Mouse (Mus musculus) heart, postnatal 25 days (tissue): ENCODE data around the gene Spint2. TPM values are rescaled to one million over a fixed set of nuclear protein-coding genes. Genes with fewer than 3 reads are reported as not detected.

ENCODE experiments used
- DNase-seq: peaks from one replicate; pipeline ENCODE4 v3.0.0; 2022; ENCODE audit warnings: low spot score
- intact Hi-C: fragments of 180-260 bp; cut with DNase I; formaldehyde crosslinking; loops from one replicate; pipeline ENCODE4 v1.15.1; 2025
- total RNA-seq, 2 experiments: library from RNA; stranded (reverse); gene quantifications; 2 replicates each; pipeline ENCODE4 v1.2.3; 2021

The Spint2 gene
- total RNA-seq, 2 experiments from 2014 or later = 33.5 to 37.1 TPM

DNA sequence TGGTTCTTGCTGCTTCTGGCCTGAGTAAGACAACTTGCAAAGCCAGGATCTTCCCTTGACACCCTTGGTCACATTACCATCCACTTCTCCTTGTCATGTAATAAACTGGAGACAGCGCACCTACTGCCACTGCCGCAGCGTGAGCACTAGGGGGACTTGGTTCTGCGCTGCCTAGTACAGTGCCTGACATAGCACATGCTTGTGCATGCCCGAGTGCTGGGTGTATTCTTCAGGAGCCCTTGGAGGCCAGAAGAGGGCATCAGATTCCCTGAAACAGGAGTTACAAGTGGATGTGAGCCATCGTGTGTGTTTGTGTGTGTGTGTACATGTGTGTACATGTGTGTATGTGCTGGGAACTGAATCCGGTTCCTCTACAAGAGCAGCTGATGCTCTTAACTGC, 5.8 kb upstream of the Spint2 start:
- intact Hi-C loops = no loop called here
- DNase-seq = no peak

DNA sequence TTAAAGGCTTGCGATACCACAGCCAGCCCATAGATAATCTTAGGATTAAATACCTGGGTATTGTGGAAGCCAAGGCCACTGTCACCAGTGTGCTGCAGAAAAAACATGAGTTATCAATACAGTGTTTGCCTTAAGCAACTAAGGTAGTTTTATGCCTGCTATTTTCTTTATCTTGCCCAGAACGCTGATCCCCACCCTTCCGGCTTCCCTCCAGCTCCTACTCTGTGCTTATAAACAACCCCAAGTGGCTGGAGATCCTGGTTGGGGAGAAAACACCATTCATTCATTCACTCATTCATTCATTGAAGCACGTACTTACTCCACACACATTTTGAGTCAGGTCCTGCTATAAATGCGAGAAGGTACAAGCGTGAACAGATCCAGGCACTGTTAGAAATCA, 2.8 kb upstream of the Spint2 start:
- intact Hi-C loops = loop anchor here (5.0 kb wide), 1 partner anchor 37 kb away; the partner anchor contains the start of gene 2200002D01Rik
- no peak for DNase-seq

DNA sequence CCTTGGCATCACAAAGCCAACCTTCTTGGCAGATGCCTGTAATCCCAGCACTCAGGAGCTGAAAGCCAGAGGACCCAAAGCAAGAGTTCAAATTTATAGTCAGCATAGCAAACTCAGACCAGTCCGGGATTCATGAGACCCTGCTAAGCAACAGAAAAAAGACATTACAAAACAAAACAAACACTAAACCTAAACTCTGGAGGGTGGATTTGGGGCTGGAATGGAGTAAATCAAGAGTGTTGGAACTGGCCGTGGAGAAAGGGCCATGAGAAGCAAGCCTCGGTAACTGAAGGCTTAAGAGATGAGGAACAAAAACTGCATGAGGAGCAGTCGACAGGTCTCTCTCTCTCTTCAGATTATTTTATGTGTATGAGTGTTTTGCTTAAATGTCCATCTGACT, 2.2 kb upstream of the Spint2 start:
- intact Hi-C loops = loop anchor here (5.0 kb wide), 1 partner anchor 37 kb away; the partner anchor contains the start of gene 2200002D01Rik
- no peak for DNase-seq

DNA sequence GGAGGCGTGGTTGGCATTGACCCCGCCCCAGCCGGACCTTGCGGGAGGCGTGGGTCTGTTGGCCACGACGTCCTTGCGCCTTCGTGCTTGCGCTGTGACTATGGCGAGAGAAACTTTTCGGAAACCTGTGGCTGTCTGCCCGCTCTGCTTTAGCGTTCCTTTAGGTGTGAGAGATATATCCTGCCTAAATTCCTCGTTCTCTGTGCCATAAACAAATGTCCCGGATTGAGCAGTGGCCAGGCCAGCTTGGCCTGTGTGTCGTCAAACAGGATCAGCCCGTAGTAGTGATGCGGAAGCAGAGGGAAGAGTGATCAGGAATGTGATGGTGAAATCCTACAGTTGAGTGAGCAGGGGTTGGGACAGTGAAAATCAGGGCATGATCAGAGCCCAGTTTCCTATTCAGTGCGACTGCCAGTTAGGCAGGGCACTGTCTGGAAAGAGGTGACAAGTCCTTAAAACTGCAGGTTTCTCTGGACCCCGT, 402 bp upstream of the Spint2 start:
- intact Hi-C loops = loop anchor here (5.0 kb wide), 1 partner anchor 35 kb away; the partner anchor contains the start of gene 2200002D01Rik
- DNase-seq = no peak

DNA sequence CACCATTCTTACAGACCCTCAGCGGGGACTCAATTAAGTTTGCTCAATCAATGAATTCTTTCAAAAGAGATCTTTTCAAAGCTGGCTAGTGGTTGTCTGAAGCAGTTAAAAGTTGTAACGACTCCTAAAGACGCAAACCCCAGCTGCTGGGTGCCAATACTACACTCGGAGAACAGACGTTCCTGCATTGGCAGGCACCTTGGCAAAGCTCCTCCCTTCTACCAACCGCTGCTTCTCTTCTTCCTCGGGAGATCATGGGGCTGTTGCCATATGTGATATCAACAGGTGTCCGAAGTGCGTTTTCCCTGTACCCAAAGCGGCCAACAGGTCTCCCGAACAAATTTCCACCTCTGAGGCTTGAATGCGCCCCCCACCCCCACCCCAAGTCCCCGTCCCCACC, 911 bp downstream of the Spint2 start:
- intact Hi-C loops = loop anchor here (5.0 kb wide), 1 partner anchor 34 kb away; the partner anchor contains the start of gene 2200002D01Rik
- no peak for DNase-seq

DNA sequence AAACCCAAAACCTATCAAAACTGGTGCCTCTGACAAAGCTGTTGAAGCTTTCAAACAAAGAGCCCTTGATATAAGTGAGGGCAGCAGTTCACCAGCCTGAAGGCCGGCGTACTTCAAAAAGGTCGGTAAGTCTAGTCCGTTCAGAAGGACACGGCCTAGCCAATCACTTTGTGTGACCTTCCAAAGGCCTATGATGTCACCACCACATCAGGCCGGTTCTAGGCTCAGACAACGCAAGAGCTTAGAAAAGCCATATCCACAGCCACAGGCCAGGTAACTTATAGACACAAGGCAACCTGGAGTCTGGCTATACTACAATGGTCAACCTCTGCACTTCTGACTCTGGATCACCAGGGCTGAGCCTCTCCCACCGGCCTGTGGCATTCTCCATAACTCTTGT, 1.8 kb downstream of the Spint2 start:
- intact Hi-C loops = loop anchor here (5.0 kb wide), 1 partner anchor 33 kb away; the partner anchor contains the start of gene 2200002D01Rik
- no peak for DNase-seq

DNA sequence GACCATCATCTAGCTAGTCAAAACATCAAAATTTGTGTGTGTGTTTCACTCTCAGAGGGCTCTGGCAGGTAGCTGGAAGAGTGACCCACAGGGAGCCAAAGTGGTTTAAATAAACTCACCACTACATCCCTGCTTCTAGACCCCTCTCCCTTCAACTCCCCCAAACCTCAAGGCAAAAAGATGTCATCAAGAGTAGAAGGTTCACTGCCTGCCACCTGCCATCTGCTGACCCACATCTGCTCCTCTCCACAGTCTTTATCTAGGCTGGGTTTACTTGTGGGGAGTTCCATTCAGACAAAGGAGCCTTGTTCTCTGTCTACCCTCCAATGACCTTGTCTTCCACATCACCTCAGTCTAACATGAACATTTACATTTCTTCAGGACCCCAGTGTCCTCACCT, 2.5 kb downstream of the Spint2 start:
- intact Hi-C loops = no loop called here
- no peak for DNase-seq

DNA sequence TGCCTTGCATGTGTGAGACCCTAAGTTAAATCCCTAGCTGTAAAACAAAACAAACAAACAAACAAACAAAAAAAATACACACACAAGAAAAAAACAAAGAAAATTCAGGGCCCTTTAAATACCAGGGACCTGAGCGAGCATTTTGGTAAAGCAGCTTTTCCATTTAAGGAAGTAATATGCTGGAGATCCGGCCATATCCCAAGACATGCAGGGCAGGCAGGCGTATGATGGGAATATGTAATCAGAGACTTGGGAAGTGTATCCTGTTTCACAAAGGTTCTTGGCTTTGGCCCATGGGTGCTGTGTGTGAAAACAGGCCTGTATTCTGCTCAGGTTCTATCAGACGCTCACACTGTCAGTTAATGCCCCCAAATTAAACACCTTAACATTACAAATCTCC, 4.2 kb downstream of the Spint2 start:
- intact Hi-C loops = no loop called here
- no peak for DNase-seq

DNA sequence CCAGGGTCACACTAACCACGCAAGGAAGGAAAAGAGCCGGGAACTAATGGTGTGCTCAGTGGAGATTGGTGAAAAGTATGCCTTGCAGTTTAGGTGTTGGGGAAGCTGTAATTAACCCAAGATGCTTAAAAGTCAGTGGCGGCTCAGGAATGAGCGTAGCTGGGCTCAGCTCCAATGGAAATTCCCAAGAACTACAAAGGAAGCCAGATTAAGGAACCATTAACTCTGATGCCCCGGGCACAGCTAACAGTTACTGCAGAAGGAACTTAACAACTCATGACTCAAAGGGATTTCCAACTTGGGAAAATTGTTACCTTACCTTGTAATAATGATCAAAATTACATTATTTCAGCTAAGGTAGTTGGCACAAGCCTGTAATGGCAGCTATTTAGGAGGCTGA, 5.0 kb downstream of the Spint2 start:
- intact Hi-C loops = no loop called here
- DNase-seq = no peak

DNA sequence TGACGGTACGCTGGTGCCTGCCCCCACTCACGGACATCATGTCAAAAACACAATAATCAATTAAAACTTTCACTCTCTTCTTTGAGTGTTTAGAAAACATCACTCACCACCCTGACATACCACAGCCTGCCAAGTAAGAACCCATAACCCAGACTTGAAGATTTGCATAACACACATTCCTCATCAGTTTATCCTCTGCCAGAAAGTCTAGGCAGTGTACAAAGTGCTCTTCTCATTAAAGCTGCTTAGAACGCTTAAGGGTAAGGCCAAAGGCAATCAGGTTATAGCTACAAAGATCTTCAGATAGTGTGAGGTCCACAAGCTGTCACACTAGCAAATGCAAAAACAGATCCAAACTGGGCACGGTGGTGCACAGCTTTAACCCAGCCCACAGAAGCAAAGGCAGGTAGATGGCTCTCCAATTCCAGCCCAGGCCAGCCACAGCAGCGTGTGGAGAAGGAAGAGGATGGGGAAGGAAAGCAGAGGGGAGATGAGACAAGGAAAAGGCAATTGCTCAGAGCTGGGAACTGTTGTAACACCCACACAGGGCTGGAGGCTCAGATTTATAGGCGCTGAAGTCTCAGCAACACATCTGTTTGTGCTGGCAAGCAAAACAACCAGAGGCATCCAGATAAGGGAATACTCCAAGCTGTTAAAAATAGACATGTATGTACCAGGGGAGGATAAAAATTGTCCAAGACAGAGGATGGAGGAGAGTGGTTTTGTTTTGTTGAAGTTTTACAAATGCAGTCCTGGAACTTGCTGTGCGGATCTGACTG, 9.8 kb downstream of the Spint2 start:
- no peak for DNase-seq
- intact Hi-C loops = no loop called here

DNA sequence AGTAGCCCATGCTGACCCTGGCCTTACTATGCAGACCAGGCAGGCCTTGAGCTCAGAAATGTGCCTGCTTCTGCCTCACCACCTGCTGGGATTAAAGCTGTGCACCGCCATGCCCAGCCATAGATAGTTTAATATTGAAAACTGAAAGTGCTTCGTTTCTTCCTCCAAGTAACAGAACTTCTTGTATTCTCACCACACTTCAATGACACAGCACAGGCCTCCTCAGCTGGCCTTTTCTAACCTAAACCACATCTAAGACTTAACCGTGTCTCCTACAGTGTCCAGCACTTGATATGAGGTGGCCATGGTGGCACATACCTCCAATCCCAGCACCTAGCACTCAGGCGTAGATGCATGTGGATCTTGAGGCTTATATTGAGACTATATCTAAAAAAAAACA, 11.3 kb downstream of the Spint2 start:
- DNase-seq = no peak
- intact Hi-C loops = no loop called here

DNA sequence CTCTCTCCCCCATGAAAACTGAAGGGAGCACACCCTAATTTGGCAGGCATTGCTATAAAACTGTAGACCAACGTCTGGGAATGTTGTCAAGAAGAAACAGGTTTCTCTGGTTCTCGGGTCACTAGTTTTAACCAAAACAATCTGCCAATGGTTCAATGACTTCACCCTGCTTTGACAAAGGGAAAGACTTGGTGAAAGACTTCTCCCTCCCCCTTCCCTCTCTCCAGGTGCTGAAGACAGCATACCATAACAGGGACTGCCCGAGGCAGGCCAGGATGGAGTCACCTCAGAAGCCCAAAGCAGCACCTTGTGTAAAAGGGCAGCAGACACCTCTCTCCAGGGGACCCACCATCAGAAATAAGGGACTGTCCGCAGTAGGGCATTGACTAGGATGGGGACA, 14.8 kb downstream of the Spint2 start:
- intact Hi-C loops = no loop called here
- no peak for DNase-seq

DNA sequence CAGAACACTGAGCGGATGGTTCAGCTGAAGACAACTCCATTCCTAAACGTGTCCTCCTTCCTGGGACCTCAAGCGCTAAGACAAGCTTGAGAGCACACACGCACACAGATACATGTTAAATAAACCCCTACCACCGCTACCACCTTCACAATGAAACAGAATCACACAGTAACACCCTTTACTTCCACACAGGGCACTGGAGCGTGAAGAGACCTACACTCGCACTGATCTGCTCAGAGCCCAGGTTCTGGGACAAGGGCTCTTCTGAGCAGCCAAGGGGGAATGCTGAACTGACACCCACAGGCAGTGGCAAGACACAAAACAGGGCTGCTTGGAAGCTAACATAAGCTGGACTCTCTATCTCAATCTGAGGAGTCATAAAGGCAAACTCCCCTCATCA, 16.1 kb downstream of the Spint2 start:
- DNase-seq = no peak
- intact Hi-C loops = no loop called here

DNA sequence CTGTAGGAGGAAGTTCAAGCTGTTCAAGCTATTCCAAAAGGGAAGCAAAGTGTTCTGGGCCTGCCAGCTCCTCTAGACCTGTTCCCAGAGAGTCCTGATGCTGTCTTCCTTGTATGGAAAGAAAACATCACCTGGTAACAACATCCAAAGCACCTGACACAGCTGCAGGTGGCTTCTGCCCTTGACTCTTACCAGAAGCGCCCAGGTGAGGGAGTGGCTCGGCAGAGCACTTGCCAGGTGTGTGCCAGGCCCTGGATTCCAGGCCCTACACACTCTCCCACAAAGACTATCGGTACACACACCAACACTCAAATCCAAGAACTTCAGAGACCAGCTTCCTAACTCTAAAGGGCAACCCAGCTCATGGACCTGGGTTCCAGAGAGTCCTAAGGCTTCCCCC, 17.9 kb downstream of the Spint2 start:
- intact Hi-C loops = no loop called here
- no peak for DNase-seq

DNA sequence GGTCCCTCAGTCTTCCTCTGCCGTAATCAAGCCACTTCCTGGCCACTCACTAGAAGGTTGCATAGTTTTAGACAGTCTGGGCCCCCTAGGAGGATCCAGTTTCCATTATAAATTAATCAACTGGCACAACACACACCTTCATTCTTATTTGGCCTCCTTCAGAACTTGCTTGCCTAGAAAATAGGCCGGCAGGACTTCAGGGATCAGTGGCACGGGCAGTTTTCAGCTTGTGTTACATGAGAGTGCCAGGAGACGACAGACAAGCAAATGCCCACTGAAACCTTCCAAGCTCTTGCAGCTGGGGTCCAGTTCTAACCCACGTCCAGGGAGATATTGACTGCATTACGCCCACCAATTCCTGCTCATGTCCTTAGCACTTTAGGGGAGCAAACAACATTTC, 19.6 kb downstream of the Spint2 start:
- intact Hi-C loops = no loop called here
- no peak for DNase-seq

DNA sequence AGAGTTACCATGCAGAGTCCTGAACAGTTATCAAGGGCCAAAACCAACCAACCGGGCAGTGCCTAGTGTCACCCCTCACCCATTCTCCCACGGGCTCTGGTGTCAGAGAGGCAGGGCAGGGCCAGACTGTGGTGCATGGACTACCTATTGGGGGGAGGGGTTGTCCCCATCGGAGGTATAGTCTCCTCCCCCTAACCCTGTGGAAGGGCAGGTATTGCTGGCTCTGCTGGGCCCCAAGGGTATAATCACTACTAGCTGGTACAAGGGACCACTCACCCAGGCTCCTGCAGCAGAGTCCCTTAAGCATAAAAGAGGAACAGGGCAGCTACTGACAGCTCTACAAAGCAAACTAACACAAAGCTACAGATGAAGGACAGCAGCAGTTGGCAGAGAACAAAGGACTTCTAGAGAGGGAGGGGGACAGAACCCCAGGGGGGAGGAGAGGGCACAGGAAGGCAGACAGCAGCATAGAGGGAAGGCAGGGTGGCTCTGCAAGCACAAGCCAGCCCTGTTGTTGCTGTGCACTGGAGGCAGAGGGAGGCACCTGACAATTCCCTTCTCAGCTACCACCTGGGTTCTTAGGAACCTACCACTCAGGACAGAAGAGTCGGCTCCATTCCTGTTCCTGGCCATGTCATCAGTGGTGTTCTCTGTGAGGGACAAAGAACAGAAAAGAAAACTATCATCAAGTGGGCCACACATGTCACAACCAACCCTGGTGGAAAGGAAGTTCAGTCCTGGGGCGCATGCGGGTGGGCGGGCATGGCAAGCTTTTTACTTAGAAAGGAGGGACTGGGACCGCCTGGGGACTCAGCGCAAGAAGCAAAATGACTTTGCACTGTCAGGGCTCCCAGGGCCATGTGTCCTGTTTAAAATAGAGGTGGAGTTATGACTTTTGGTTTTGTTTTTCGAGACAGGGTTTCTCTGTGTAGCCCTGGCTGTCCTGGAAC, 21.7 kb downstream of the Spint2 start:
- DNase-seq = no peak
- intact Hi-C loops = no loop called here

DNA sequence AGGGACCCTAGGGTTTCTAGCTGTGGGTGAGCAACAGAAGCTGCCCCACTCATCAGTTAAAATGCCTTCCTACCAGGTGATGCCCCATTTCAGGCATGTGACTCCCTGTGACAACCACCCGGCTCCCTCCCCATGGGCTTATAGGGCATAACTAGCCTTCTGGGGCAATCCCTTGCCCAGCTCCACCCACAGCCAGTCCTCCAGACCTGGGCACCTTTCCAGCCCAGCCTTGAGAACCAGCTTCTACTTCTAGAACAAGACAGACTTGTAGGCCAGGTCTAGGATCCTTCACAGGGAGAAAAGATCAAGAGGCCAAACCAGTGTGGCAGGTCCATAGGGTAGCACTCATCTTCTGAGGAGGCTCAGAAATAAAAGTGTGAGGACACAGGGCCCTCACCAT, 24.3 kb downstream of the Spint2 start:
- no peak for DNase-seq
- intact Hi-C loops = no loop called here

DNA sequence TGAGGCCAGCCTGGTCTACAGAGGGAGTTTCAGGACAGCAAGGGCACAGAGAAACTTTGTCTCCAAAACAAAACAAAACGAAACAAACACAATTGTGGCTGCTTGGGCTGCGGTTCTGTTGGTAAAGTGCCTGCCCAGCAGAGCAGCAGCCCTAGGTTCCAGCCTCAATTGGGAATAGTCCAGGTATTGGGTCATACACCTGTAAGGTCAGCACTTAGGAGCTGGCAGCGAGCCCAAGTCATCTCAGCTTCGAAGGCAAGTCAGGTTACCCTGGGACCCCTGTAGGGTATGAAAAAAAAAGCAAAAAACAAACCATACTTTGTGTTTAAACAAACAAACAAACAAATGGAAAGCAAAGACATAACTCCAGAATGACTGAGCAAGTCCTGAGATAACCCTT, 25.8 kb downstream of the Spint2 start:
- intact Hi-C loops = no loop called here

DNA sequence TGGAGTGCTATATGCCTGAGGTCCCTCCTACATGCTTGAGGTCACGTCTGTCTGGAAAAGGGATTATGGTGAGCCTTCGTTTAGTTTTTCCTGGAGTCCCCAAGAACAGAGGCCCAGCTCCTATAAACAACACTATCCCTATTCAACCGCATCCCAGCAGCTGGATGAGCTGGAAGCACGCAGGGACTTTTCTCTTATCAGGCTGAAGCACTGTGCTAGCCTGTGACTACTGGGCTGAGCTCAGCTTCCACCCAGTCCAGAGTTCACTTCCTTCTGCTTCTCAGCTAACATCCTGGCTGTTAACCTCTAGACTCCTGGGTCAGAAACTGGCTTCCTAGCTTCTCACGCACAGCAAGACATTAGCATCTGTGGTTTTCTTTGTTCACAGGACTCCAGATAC, 27.9 kb downstream of the Spint2 start:
- DNase-seq = no peak
- intact Hi-C loops = no loop called here

More for the DNA sequence above, 25.8 kb downstream of the Spint2 start:
- no peak for DNase-seq

DNA sequence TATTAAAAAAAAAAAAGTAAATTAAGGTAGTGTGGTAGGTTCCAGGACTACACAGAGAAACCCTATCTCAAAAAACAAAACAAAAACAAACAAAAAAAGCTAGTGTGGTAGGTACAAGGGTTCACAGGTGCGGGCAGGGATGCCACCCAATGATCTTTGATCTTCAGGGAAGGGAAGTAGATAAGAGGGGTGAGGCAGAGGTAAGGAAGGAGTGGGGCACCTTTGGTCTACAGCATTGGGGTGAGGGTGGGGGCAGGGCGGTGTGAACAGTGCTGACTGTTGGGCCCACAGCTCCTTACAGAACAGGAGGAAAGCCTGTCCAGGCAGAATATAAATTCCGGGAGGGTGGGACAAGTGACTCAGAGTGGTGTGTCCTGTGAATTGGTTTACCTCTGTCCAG, 30.5 kb downstream of the Spint2 start:
- intact Hi-C loops = no loop called here
- DNase-seq = no peak
